Mouse (Mus musculus) inflammation-experienced regulatory T-cells, adult 6 months (primary cell): Measurements from ENCODE around the gene Hadh. TPM values are rescaled to one million over a fixed set of nuclear protein-coding genes. Genes with fewer than 3 reads are reported as not detected.

ENCODE experiments used
- ATAC-seq: one replicate; pipeline ENCODE4 v1.8.0; 2017
- polyA plus RNA-seq, 3 experiments: library from polyadenylated mRNA; unstranded; fragments of 100-300 nt; shearing (Covaris generic); gene quantifications; one replicate each; pipeline ENCODE4 v1.2.1; 2017

The Hadh gene
- polyA plus RNA-seq, 3 experiments from 2014 or later: 59.7 to 85.1 (median 81.0) TPM

DNA sequence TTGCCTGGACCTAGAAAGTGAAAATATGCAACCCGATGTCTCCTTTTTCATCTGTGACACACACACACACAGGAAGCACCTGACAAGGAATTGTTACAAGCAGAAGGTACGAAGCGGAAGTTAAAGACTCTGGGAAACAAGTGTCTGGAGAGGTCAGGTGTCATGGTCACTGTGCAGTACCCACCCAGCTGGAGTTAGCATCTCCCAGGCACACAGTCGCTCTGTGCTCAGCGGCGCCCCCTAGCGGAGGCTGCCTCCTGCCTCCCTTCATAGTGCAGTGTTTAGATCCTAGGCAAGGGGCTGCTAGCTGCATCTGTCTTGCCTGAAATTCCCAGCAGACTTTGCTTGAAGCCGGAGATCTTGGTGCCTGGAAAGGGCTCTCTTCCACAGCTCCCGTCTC, 57.1 kb downstream of the Hadh start:
- peak; percentile 41 for ATAC-seq

GRCm38 (mm10) chr3:131214060-131214658, 57.7 kb downstream of the Hadh start:
- ATAC-seq: no peak

DNA sequence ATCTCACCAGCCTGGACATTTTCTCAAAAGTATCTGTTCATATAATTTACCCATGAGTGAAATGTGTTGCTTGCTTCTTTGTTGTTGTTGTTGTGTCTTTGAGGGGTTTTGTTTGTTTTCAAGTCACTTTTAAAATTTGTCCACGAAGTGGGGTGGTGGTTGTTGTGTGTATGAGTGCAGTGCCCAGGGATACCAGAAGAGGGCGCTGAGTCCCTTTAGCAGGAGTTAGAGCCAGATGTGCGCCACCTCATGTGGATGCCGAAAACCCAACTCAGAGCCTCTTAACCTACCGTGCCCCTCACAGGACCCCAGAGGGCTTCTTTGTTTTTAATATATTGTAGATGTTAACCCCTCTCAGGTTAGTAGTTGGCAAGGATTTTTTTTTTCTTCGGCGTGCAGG, 59.7 kb downstream of the Hadh start:
- no peak for ATAC-seq

DNA sequence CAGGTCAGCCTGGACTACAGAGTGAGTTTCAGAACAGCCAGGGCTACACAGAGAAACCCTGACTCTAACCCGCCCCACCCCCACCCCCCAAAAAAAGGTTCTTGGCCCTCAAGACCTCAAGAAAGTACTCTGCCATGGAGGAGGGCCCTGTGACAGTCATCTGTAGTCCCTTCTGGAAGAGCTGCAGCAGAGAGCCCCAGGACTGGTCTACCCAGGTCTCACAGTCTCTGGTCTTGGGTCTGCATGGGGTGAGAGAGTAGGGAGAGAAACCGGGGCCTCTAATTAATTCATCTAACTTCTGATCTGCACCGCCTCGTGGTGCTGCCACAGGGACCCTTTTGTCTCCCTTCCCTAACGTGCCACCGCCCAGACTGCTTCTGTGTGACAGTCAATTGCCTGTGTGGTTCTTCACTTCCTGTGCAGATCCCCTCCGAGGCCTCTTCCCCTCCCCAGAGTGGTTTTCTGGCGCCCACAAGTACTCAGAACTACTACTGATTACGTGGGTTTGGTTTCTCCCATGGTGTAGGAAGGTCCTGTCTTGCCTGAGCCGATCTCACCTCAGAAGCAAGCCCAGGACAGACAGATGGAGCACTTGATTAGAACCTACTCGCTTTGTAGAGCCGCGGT, 63.5 kb downstream of the Hadh start:
- peak; percentile 97 for ATAC-seq

GRCm38 (mm10) chr3:131207846-131208245, 64.1 kb downstream of the Hadh start:
- peak; percentile 12 for ATAC-seq

DNA sequence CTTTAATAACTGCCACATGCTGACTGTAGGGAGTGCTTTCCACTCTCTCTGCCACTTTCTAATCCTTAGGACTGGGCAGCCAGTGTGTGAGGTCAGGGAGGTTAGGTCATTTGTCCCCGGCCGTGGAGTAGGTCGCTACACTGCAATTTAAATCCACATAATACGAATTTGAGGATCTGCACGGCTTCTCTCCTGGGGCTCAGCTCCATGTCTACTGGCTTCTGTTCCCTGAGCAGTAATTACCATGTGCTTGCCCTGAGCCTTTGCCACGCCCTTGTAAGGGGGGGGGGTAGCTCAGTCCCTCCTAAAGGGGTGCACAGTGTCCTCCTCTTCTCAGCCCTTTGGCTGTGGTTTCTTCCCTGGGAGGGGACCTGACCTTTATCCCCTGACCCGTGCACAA, 69.6 kb downstream of the Hadh start:
- ATAC-seq: no peak

GRCm38 (mm10) chr3:131199590-131200288, 72.2 kb downstream of the Hadh start:
- ATAC-seq: peak; percentile 60

DNA sequence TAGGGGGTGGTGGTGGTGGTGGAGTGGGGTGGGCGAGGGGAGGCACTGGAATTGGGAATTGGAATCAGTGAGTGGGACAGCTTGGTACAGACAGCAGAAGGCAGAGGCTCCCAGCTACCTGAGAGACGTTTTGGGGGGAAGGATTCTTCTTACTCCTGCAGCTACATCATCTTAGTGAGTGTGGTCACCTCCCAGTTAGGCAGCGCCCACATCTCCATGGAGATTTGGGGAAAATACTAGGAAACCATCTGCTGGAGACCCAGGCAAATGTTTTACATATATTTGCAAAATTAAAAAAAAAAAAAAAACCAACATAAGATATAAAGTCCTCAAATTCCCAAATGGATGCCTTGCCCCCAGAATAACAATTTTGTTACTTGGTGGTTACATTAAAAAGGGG, 72.9 kb downstream of the Hadh start:
- no peak for ATAC-seq

- no peak for ATAC-seq
These were observed 75.3 kb downstream of the Hadh start for GRCm38 (mm10) chr3:131196507-131197019.

GRCm38 (mm10) chr3:131196050-131196449, 75.9 kb downstream of the Hadh start:
- ATAC-seq: no peak

DNA sequence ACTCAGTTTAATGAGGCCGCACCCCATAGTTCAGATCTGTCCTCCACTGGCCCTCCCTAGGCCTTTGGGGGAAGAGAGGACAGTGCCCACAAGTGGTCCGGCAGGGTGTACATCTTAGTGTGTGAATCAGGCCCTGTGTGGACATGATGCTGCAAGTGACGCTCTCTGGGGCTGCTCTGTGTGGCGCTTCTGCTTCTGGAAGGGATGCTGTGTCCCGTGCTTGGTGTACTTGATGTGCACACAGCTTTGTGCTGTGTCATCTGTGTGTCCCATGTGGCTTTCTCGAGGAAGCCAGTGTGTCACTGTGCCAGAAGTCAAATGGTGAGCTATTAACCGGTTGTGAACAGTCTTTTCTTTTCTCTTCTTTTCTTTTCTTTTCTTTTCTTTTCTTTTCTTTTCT, 80.4 kb downstream of the Hadh start:
- no peak for ATAC-seq

DNA sequence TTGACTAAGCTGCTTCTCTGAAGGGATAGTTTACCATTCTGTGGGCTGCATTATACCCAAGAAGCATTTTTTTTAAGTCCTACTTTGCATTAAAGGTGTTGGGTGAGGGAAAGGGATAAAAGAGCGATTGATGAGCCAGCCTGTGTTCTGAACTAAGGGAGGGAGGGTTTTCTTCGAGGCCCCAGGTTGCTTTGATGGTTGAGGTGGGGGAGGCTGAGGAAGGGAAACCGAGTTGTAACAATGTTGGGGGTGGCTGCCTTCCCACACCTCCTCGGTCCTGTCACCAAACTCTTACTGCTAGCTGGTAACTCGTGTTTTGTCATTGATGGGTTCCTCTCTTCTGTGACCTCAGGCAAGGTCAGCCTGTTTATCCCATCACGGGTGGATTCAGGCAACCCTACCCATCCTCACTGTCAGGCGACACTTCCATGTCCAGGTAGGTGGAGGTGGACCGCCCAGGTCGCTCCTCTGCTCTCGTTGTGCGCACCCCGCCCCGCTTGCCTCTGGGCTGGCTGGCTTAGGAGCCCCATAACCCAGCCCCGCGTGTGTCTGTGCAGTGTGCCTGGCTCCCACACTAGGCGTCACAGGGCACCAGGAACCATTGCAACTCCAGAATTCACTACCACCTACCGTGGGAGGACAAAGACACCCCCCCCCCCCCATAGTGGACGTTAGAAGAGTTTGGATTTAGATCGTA, 81.1 kb downstream of the Hadh start:
- no peak for ATAC-seq

GRCm38 (mm10) chr3:131190239-131190638, 81.7 kb downstream of the Hadh start:
- ATAC-seq: no peak

GRCm38 (mm10) chr3:131186193-131186592, 85.7 kb downstream of the Hadh start:
- no peak for ATAC-seq

Other genes with a start within 250 kb of the Hadh start
- gene Lef1, start 161.6 kb downstream of the Hadh start, polyA plus RNA-seq: 100 to 1,000 TPM; 103 to 195 (median 174) TPM
- gene Cyp2u1, start 31.1 kb upstream of the Hadh start, polyA plus RNA-seq: 1 to 10 TPM in 2 of 3 experiments, under 1 TPM in 1; 0.68 to 2.3 (median 1.4) TPM
- under 1 TPM in 2 of 3 experiments, not detected in 1; 0.06 to 0.09 TPM for gene Sgms2, start 219.3 kb upstream of the Hadh start, polyA plus RNA-seq